Mouse (Mus musculus) heart, adult 2 months (tissue): ENCODE measurements around the gene Vangl1.

Experiments
- CTCF ChIP-seq: fragments of 200-600 bp; IDR thresholded peaks from 2 replicates; pipeline ENCODE4 v1.8.1; 2022; ENCODE audit warnings: antibody characterized with exemption, mild to moderate bottlenecking, moderate library complexity
- POLR2A ChIP-seq: fragments of 200-500 bp; IDR thresholded peaks from 2 replicates; pipeline ENCODE4 v1.6.1; 2011; ENCODE audit warnings: mild to moderate bottlenecking, low read depth, low read length, control low read depth; ENCODE audit not compliant: insufficient read depth

DNA sequence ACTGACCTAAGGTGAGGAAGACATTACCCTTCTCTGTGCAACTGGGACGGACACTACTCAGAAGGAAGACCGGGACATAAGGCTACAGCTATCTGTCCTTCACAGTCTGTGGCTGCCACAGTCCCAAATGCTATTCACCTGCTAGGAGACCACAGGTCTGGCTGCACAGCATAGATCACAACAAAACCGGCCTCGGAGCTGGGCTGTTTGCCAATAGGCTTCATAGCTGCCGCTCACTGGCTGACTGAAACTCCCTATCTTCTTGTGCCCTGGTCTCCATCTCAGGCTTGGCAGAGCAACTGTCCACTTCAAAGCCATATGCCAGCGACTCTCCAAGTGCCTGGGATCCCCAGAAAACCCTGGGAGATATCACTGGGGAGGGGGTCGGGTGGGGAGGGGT lies 23.7 kb downstream of the Vangl1 start:
- TF ChIP-seq CTCF = no peak
- TF ChIP-seq POLR2A = no peak
